Mouse (Mus musculus) stomach, postnatal 0 days (tissue): ENCODE data around the gene Il1rap. TPM values are rescaled to one million over a fixed set of nuclear protein-coding genes. Genes with fewer than 3 reads are reported as not detected.

Source experiments
- ATAC-seq: fragments of 200-750 bp; cut with Nextera tagmentation; 2 replicates; pipeline ENCODE4 v1.8.0; 2017; ENCODE audit not compliant: low FRiP score, low TSS enrichment
- DNase-seq: peaks from one replicate; pipeline ENCODE4 v3.0.0-alpha.2; 2016; ENCODE audit warnings: low spot score
- H3K27ac ChIP-seq: fragments of 300-500 bp; sonication (generic); replicated peaks from 2 replicates; pipeline ENCODE4 v1.5.1; 2014; ENCODE audit warnings: mild to moderate bottlenecking, control low read depth
- H3K27me3 ChIP-seq: fragments of 300-500 bp; sonication (generic); 2 replicates; pipeline ENCODE4 v1.6.1; 2014; ENCODE audit warnings: low read length; ENCODE audit not compliant: control insufficient read depth, insufficient read depth
- H3K36me3 ChIP-seq: fragments of 300-500 bp; sonication (generic); 2 replicates; pipeline ENCODE4 v1.6.1; 2014; ENCODE audit warnings: low read length, mixed read lengths; ENCODE audit not compliant: control insufficient read depth, insufficient read depth
- H3K4me1 ChIP-seq: fragments of 300-500 bp; sonication (generic); replicated peaks from 2 replicates; pipeline ENCODE4 v1.6.1; 2014; ENCODE audit warnings: antibody characterized with exemption; ENCODE audit not compliant: control insufficient read depth, insufficient read depth
- H3K4me2 ChIP-seq: fragments of 300-500 bp; sonication (generic); replicated peaks from 2 replicates; pipeline ENCODE4 v1.6.1; 2014; ENCODE audit warnings: low read depth, mild to moderate bottlenecking, control low read depth, moderate library complexity
- H3K4me3 ChIP-seq: fragments of 300-500 bp; sonication (generic); 2 replicates; pipeline ENCODE4 v1.5.1; 2014; ENCODE audit warnings: low read depth, low read length, control low read depth
- H3K9ac ChIP-seq: fragments of 300-500 bp; sonication (generic); 2 replicates; pipeline ENCODE4 v1.6.1; 2014; ENCODE audit warnings: mild to moderate bottlenecking, low read length, control low read depth, mixed read lengths
- H3K9me3 ChIP-seq: fragments of 300-500 bp; sonication (generic); 2 replicates; pipeline ENCODE4 v1.6.1; 2016; ENCODE audit warnings: low read length; ENCODE audit not compliant: control insufficient read depth
- CTCF ChIP-seq: IDR thresholded peaks from 2 replicates; pipeline ENCODE4 v1.5.1; 2016; ENCODE audit warnings: antibody characterized with exemption, low read depth, mild to moderate bottlenecking, moderate library complexity
- EP300 ChIP-seq: optimal IDR thresholded peaks from 2 replicates; pipeline ENCODE3; 2016; ENCODE audit warnings: antibody characterized with exemption
- WGBS: fragments of 180-500 bp; shearing (Covaris S2); extraction: QIAGEN DNeasy Blood & Tissue Kit; methylation state at CpG from one replicate; pipeline ENCODE4 v1.1.7; 2014; 5-methylcytosine and 5-hydroxymethylcytosine counted together
- polyA plus RNA-seq: library from polyadenylated mRNA; unstranded; fragments of >200 nt; fragmentation: Nextera tagmentation; extraction: Ambion mirVana; gene quantifications from 2 replicates; pipeline ENCODE4 v1.2.1, GENCODE M21; 2015

The Il1rap gene
- polyA plus RNA-seq, 1 experiment from 2014 or later, result 4.4 TPM

GRCm38 (mm10) chr16:26558797-26559196, 22.7 kb upstream of the Il1rap start:
- no peaks in the 10 kb centered on the region for H3K4me1 ChIP-seq
- no peaks in the 10 kb centered on the region for H3K36me3 ChIP-seq
- H3K27me3 ChIP-seq, result no peaks in the 10 kb centered on the region
- DNase-seq, result no peak
- WGBS, result 91% methylated on average over 1 of the region's 1 CpGs
- no peak overlapping the region for H3K27ac ChIP-seq
- no peak overlapping the region for H3K9ac ChIP-seq
- no peak overlapping the region for H3K4me3 ChIP-seq
- TF ChIP-seq EP300 (no peak), CTCF (no peak)
- no peaks in the 10 kb centered on the region for H3K9me3 ChIP-seq
- H3K4me2 ChIP-seq, result no peak overlapping the region
- no peak for ATAC-seq

DNA sequence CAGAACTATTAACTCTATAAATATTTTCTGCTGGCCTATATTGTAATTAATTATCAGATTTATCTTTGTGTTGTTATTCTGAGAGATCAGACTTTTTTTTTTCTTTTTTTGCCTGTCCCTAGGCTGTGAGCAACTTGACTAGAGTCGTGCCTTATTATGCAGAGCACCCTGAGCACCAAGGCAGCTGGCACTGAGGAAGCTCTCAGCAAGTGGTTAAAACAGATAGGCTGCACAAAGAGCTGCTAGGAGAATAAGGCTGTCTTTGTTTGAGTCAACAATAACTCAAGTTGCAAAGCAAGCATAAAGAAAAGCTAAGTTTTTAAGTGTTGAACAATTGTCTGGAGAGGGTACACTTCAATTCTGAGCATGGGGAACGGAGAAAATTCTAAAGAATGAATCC, 19.8 kb upstream of the Il1rap start:
- ATAC-seq (no peak), DNase-seq (no peak)
- 53% methylated on average over 2 of the region's 2 CpGs for WGBS
- TF ChIP-seq EP300 (no peak), CTCF (no peak)
- no peaks in the 10 kb centered on the region for H3K4me1 ChIP-seq
- no peak overlapping the region for H3K9ac ChIP-seq
- H3K4me2 ChIP-seq, result no peak overlapping the region
- no peak overlapping the region for H3K27ac ChIP-seq
- H3K9me3 ChIP-seq, result no peaks in the 10 kb centered on the region
- H3K36me3 ChIP-seq, result no peaks in the 10 kb centered on the region
- H3K4me3 ChIP-seq, result no peak overlapping the region
- no peaks in the 10 kb centered on the region for H3K27me3 ChIP-seq

- Histone ChIP-seq H3K4me1 (no peaks in the 10 kb centered on the region), H3K4me3 (no peak overlapping the region), H3K27ac (no peak overlapping the region), H3K9ac (no peak overlapping the region), H3K36me3 (no peaks in the 10 kb centered on the region), H3K4me2 (no peak overlapping the region), H3K9me3 (no peaks in the 10 kb centered on the region), H3K27me3 (no peaks in the 10 kb centered on the region)
- TF ChIP-seq CTCF, result no peak
- WGBS, result 75% methylated on average over 2 of the region's 2 CpGs
- no peak for DNase-seq
- ATAC-seq, result no peak
These were observed 18.7 kb upstream of the Il1rap start for GRCm38 (mm10) chr16:26562771-26563170.

GRCm38 (mm10) chr16:26569387-26569978, 12.0 kb upstream of the Il1rap start:
- Histone ChIP-seq H3K9me3 (no peaks in the 10 kb centered on the region), H3K4me1 (no peaks in the 10 kb centered on the region), H3K27ac (no peak overlapping the region), H3K9ac (no peak overlapping the region), H3K4me2 (no peak overlapping the region), H3K36me3 (no peaks in the 10 kb centered on the region), H3K27me3 (no peaks in the 10 kb centered on the region), H3K4me3 (no peak overlapping the region)
- TF ChIP-seq CTCF (no peak), EP300 (no peak)
- ATAC-seq, result no peak
- DNase-seq, result no peak

GRCm38 (mm10) chr16:26571836-26572235, 9.7 kb upstream of the Il1rap start:
- no peak for ATAC-seq
- H3K27ac ChIP-seq, result no peak overlapping the region
- H3K4me1 ChIP-seq, result no peaks in the 10 kb centered on the region
- no peak for DNase-seq
- H3K4me2 ChIP-seq, result no peak overlapping the region
- no peak overlapping the region for H3K4me3 ChIP-seq
- H3K9me3 ChIP-seq, result no peaks in the 10 kb centered on the region
- TF ChIP-seq CTCF (no peak), EP300 (no peak)
- H3K27me3 ChIP-seq, result no peaks in the 10 kb centered on the region
- 68% methylated on average over 2 of the region's 2 CpGs for WGBS
- no peak overlapping the region for H3K9ac ChIP-seq
- H3K36me3 ChIP-seq, result no peaks in the 10 kb centered on the region

DNA sequence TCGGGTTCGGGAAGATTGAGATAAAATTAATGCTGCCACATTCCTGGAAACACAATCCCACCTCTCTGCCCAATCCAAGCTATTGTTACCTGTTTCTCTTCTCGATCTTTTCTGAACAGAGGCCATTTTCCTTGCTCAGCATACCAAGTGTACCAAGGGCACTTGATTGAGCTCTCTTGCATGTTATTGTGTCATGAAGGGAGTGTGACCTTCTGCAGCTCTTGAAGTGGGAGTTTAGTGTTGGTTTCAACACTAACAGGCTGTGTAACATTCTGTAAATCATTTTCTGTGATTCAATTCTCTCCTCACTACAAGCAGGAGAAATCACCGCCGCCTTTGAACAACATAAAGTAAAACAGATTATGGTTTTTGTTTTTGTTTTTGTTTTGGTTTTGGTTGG, 7.3 kb upstream of the Il1rap start:
- Histone ChIP-seq H3K27me3 (no peaks in the 10 kb centered on the region), H3K36me3 (no peaks in the 10 kb centered on the region), H3K9ac (no peak overlapping the region), H3K4me3 (no peak overlapping the region), H3K4me1 (no peaks in the 10 kb centered on the region), H3K27ac (no peak overlapping the region), H3K4me2 (no peak overlapping the region), H3K9me3 (no peaks in the 10 kb centered on the region)
- 86% methylated on average over 5 of the region's 5 CpGs for WGBS
- no peak for TF ChIP-seq EP300
- no peak for TF ChIP-seq CTCF
- ATAC-seq, result no peak
- DNase-seq, result no peak
